Mouse (Mus musculus): ENCODE data around the gene Vasn. TPM values are rescaled to one million over a fixed set of nuclear protein-coding genes. Genes with fewer than 3 reads are reported as not detected.
A peak's percentile ranks its signal among the peaks of the same experiment; 100 is the strongest.

Vasn gene
- polyA plus RNA-seq, 1 experiment from 2014 or later = 4.6 TPM

GRCm38 (mm10) chr16:4598891-4599543, 40.7 kb upstream of the Vasn start:
- Histone ChIP-seq H3K4me2 (replicated peaks) (peak overlapping the region; percentile 33), H3K9ac (replicated peaks) (peak overlapping the region; percentile 45), H3K4me3 (replicated peaks) (no peak overlapping the region; the same call in 1 of the 2 replicates), H3K4me1 (replicated peaks) (peaks cover 88% of the 10 kb centered on the region), H3K27ac (peak overlapping the region; percentile 69), H3K36me3 (no peaks in the 10 kb centered on the region), H3K9me3 (no peaks in the 10 kb centered on the region), H3K27me3 (no peaks in the 10 kb centered on the region)
- WGBS = 26% methylated on average over 6 of the region's 6 CpGs
- no peak for ATAC-seq

GRCm38 (mm10) chr16:4599616-4600015, 40.1 kb upstream of the Vasn start:
- Histone ChIP-seq H3K36me3 (no peaks in the 10 kb centered on the region), H3K9ac (replicated peaks) (no peak overlapping the region), H3K4me3 (replicated peaks) (no peak overlapping the region), H3K4me2 (replicated peaks) (no peak overlapping the region), H3K27ac (peak overlapping the region; percentile 69; the same call in 1 of the 2 replicates), H3K4me1 (replicated peaks) (peaks cover 94% of the 10 kb centered on the region), H3K9me3 (no peaks in the 10 kb centered on the region), H3K27me3 (no peaks in the 10 kb centered on the region)
- 94% methylated on average over 3 of the region's 3 CpGs for WGBS
- no peak for ATAC-seq

- H3K4me1 ChIP-seq (replicated peaks) = peaks cover 97% of the 10 kb centered on the region
- WGBS = 84% methylated on average over 9 of the region's 9 CpGs
- H3K4me2 ChIP-seq (replicated peaks) = no peak overlapping the region
- no peak overlapping the region for H3K4me3 ChIP-seq (replicated peaks)
- no peaks in the 10 kb centered on the region for H3K27me3 ChIP-seq
- no peak overlapping the region for H3K9ac ChIP-seq (replicated peaks)
- no peaks in the 10 kb centered on the region for H3K9me3 ChIP-seq
- H3K27ac ChIP-seq = no peak overlapping the region
- ATAC-seq = no peak
- no peaks in the 10 kb centered on the region for H3K36me3 ChIP-seq
These were observed 38.9 kb upstream of the Vasn start for GRCm38 (mm10) chr16:4600701-4601310.

- Histone ChIP-seq H3K27ac (peak overlapping the region; percentile 9), H3K27me3 (no peaks in the 10 kb centered on the region), H3K4me2 (replicated peaks) (no peak overlapping the region), H3K9ac (replicated peaks) (peak overlapping the region; percentile 1; the same call in 1 of the 2 replicates), H3K36me3 (no peaks in the 10 kb centered on the region), H3K4me1 (replicated peaks) (peaks cover 97% of the 10 kb centered on the region), H3K9me3 (no peaks in the 10 kb centered on the region), H3K4me3 (replicated peaks) (no peak overlapping the region)
- no peak for ATAC-seq
- 23% methylated on average over 3 of the region's 3 CpGs for WGBS
These were observed 37.6 kb upstream of the Vasn start for GRCm38 (mm10) chr16:4602189-4602588.

- 40% methylated on average over 7 of the region's 7 CpGs for WGBS
- Histone ChIP-seq H3K4me1 (replicated peaks) (peaks cover 96% of the 10 kb centered on the region), H3K4me2 (replicated peaks) (no peak overlapping the region), H3K9me3 (no peaks in the 10 kb centered on the region), H3K27ac (peak overlapping the region; percentile 16; the same call in 1 of the 2 replicates), H3K36me3 (no peaks in the 10 kb centered on the region), H3K9ac (replicated peaks) (peak overlapping the region; percentile 50), H3K4me3 (replicated peaks) (no peak overlapping the region), H3K27me3 (no peaks in the 10 kb centered on the region)
- ATAC-seq = no peak
These were observed 36.8 kb upstream of the Vasn start for GRCm38 (mm10) chr16:4602766-4603452.

GRCm38 (mm10) chr16:4603453-4603837, 36.3 kb upstream of the Vasn start:
- peak overlapping the region; percentile 16; the same call in 1 of the 2 replicates for H3K27ac ChIP-seq
- WGBS = 69% methylated on average over 1 of the region's 1 CpGs

GRCm38 (mm10) chr16:4604293-4604837, 35.4 kb upstream of the Vasn start:
- ATAC-seq = no peak
- Histone ChIP-seq H3K4me2 (replicated peaks) (no peak overlapping the region), H3K27ac (no peak overlapping the region), H3K9ac (replicated peaks) (no peak overlapping the region), H3K36me3 (peaks cover 7% of the 10 kb centered on the region; the same call in 1 of the 2 replicates), H3K4me1 (replicated peaks) (peaks cover 81% of the 10 kb centered on the region), H3K27me3 (no peaks in the 10 kb centered on the region), H3K9me3 (no peaks in the 10 kb centered on the region), H3K4me3 (replicated peaks) (no peak overlapping the region)
- WGBS = 79% methylated on average over 11 of the region's 11 CpGs

More at GRCm38 (mm10) chr16:4603453-4603837, 36.3 kb upstream of the Vasn start:
- H3K4me3 ChIP-seq (replicated peaks) = no peak overlapping the region
- ATAC-seq = no peak
- H3K4me1 ChIP-seq (replicated peaks) = peaks cover 90% of the 10 kb centered on the region
- H3K27me3 ChIP-seq = no peaks in the 10 kb centered on the region
- peak overlapping the region; percentile 50 for H3K9ac ChIP-seq (replicated peaks)
- no peak overlapping the region for H3K4me2 ChIP-seq (replicated peaks)
- H3K9me3 ChIP-seq = no peaks in the 10 kb centered on the region
- peaks cover under 1% of the 10 kb centered on the region; the same call in 1 of the 2 replicates for H3K36me3 ChIP-seq

GRCm38 (mm10) chr16:4605514-4606131, 34.1 kb upstream of the Vasn start:
- H3K4me2 ChIP-seq (replicated peaks) = no peak overlapping the region
- H3K27ac ChIP-seq = no peak overlapping the region
- ATAC-seq = no peak
- peaks cover 70% of the 10 kb centered on the region for H3K4me1 ChIP-seq (replicated peaks)
- WGBS = 41% methylated on average over 13 of the region's 13 CpGs
- H3K27me3 ChIP-seq = no peaks in the 10 kb centered on the region
- H3K4me3 ChIP-seq (replicated peaks) = no peak overlapping the region
- H3K36me3 ChIP-seq = peaks cover 17% of the 10 kb centered on the region; the same call in 1 of the 2 replicates
- H3K9ac ChIP-seq (replicated peaks) = no peak overlapping the region
- no peaks in the 10 kb centered on the region for H3K9me3 ChIP-seq

GRCm38 (mm10) chr16:4606431-4607084, 33.2 kb upstream of the Vasn start:
- Histone ChIP-seq H3K4me1 (replicated peaks) (peaks cover 61% of the 10 kb centered on the region), H3K9me3 (no peaks in the 10 kb centered on the region), H3K4me2 (replicated peaks) (no peak overlapping the region), H3K9ac (replicated peaks) (no peak overlapping the region), H3K36me3 (peaks cover 25% of the 10 kb centered on the region), H3K27me3 (no peaks in the 10 kb centered on the region), H3K4me3 (replicated peaks) (no peak overlapping the region), H3K27ac (peak overlapping the region; percentile 41; the same call in 1 of the 2 replicates)
- WGBS = 45% methylated on average over 5 of the region's 5 CpGs
- 0 out of 2 replicates have a peak, but pooled peaks have one; percentile 8 for ATAC-seq

GRCm38 (mm10) chr16:4607818-4608531, 31.8 kb upstream of the Vasn start:
- 59% methylated on average over 9 of the region's 9 CpGs for WGBS
- 0 out of 2 replicates have a peak overlapping the region, but pooled peaks have one; percentile 41 for H3K27ac ChIP-seq

More at GRCm38 (mm10) chr16:4607818-4608531, 31.8 kb upstream of the Vasn start:
- ATAC-seq = peak; percentile 48
- Histone ChIP-seq H3K4me2 (replicated peaks) (no peak overlapping the region), H3K4me1 (replicated peaks) (peaks cover 48% of the 10 kb centered on the region), H3K9me3 (no peaks in the 10 kb centered on the region), H3K36me3 (peaks cover 39% of the 10 kb centered on the region), H3K27me3 (no peaks in the 10 kb centered on the region), H3K4me3 (replicated peaks) (no peak overlapping the region), H3K9ac (replicated peaks) (no peak overlapping the region)

All from midbrain, embryonic 13.5 days (tissue).